Mouse (Mus musculus): ENCODE results near the gene Gbe1. TPM values are rescaled to one million over a fixed set of nuclear protein-coding genes. Genes with fewer than 3 reads are reported as not detected.

Gbe1 gene
- polyA plus RNA-seq, 1 experiment from 2014 or later = 48.1 TPM

- Histone ChIP-seq H3K27me3 (replicated peaks) (no peaks in the 10 kb centered on the region), H3K36me3 (no peaks in the 10 kb centered on the region), H3K27ac (replicated peaks) (no peak overlapping the region), H3K9me3 (no peaks in the 10 kb centered on the region), H3K9ac (no peak overlapping the region), H3K4me3 (no peak overlapping the region), H3K4me1 (no peaks in the 10 kb centered on the region), H3K4me2 (no peak overlapping the region)
- ATAC-seq (ENCODE audit: extremely low read depth, insufficient number of reproducible peaks, low FRiP score, low TSS enrichment) = no peak
- 60% methylated on average over 1 of the region's 1 CpGs for WGBS
These were observed 192.7 kb downstream of the Gbe1 start for GRCm38 (mm10) chr16:70506457-70506856.

GRCm38 (mm10) chr16:70510938-70511337 lies 197.2 kb downstream of the Gbe1 start:
- Histone ChIP-seq H3K4me2 (no peak overlapping the region), H3K27me3 (replicated peaks) (no peaks in the 10 kb centered on the region), H3K4me1 (no peaks in the 10 kb centered on the region), H3K9me3 (no peaks in the 10 kb centered on the region), H3K27ac (replicated peaks) (no peak overlapping the region), H3K9ac (no peak overlapping the region), H3K36me3 (no peaks in the 10 kb centered on the region), H3K4me3 (no peak overlapping the region)
- WGBS = 80% methylated on average over 3 of the region's 3 CpGs
- no peak for ATAC-seq (ENCODE audit: extremely low read depth, insufficient number of reproducible peaks, low FRiP score, low TSS enrichment)

- Histone ChIP-seq H3K4me2 (no peak overlapping the region), H3K4me1 (peaks cover 7% of the 10 kb centered on the region; the same call in 1 of the 2 replicates), H3K9ac (no peak overlapping the region), H3K9me3 (no peaks in the 10 kb centered on the region), H3K36me3 (no peaks in the 10 kb centered on the region), H3K27ac (replicated peaks) (no peak overlapping the region), H3K27me3 (replicated peaks) (no peaks in the 10 kb centered on the region), H3K4me3 (no peak overlapping the region)
- WGBS = 74% methylated on average over 2 of the region's 2 CpGs
- ATAC-seq (ENCODE audit: extremely low read depth, insufficient number of reproducible peaks, low FRiP score, low TSS enrichment) = no peak
These were observed 209.1 kb downstream of the Gbe1 start for GRCm38 (mm10) chr16:70522861-70523260.

GRCm38 (mm10) chr16:70523566-70523965 lies 209.8 kb downstream of the Gbe1 start:
- H3K4me1 ChIP-seq = peaks cover 7% of the 10 kb centered on the region; the same call in 1 of the 2 replicates
- WGBS = 86% methylated on average over 8 of the region's 8 CpGs
- H3K27me3 ChIP-seq (replicated peaks) = no peaks in the 10 kb centered on the region
- H3K4me3 ChIP-seq = no peak overlapping the region
- H3K9ac ChIP-seq = no peak overlapping the region
- no peak overlapping the region for H3K4me2 ChIP-seq
- no peaks in the 10 kb centered on the region for H3K9me3 ChIP-seq
- no peak overlapping the region for H3K27ac ChIP-seq (replicated peaks)
- ATAC-seq (ENCODE audit: extremely low read depth, insufficient number of reproducible peaks, low FRiP score, low TSS enrichment) = no peak
- no peaks in the 10 kb centered on the region for H3K36me3 ChIP-seq

- 65% methylated on average over 4 of the region's 4 CpGs for WGBS
- no peaks in the 10 kb centered on the region for H3K27me3 ChIP-seq (replicated peaks)
- H3K4me1 ChIP-seq = peaks cover 7% of the 10 kb centered on the region; the same call in 1 of the 2 replicates
- H3K36me3 ChIP-seq = no peaks in the 10 kb centered on the region
- H3K4me2 ChIP-seq = no peak overlapping the region
- no peak overlapping the region for H3K4me3 ChIP-seq
- H3K27ac ChIP-seq (replicated peaks) = no peak overlapping the region
- H3K9me3 ChIP-seq = no peaks in the 10 kb centered on the region
- no peak for ATAC-seq (ENCODE audit: extremely low read depth, insufficient number of reproducible peaks, low FRiP score, low TSS enrichment)
- no peak overlapping the region for H3K9ac ChIP-seq
These were observed 210.5 kb downstream of the Gbe1 start for GRCm38 (mm10) chr16:70524273-70524672.

GRCm38 (mm10) chr16:70527224-70527623 lies 213.5 kb downstream of the Gbe1 start:
- no peak for ATAC-seq (ENCODE audit: extremely low read depth, insufficient number of reproducible peaks, low FRiP score, low TSS enrichment)
- Histone ChIP-seq H3K36me3 (no peaks in the 10 kb centered on the region), H3K27me3 (replicated peaks) (no peaks in the 10 kb centered on the region), H3K4me3 (no peak overlapping the region), H3K4me2 (no peak overlapping the region), H3K4me1 (peaks cover 7% of the 10 kb centered on the region; the same call in 1 of the 2 replicates), H3K9me3 (no peaks in the 10 kb centered on the region), H3K27ac (replicated peaks) (no peak overlapping the region), H3K9ac (no peak overlapping the region)
- 81% methylated on average over 8 of the region's 8 CpGs for WGBS

- 76% methylated on average over 2 of the region's 2 CpGs for WGBS
- Histone ChIP-seq H3K4me2 (no peak overlapping the region), H3K36me3 (no peaks in the 10 kb centered on the region), H3K9me3 (0 out of 2 replicates have a peak, but pooled peaks cover under 1% of the 10 kb centered on the region), H3K9ac (no peak overlapping the region), H3K27ac (replicated peaks) (no peak overlapping the region), H3K4me1 (no peaks in the 10 kb centered on the region), H3K4me3 (no peak overlapping the region), H3K27me3 (replicated peaks) (no peaks in the 10 kb centered on the region)
- no peak for ATAC-seq (ENCODE audit: extremely low read depth, insufficient number of reproducible peaks, low FRiP score, low TSS enrichment)
These were observed 221.5 kb downstream of the Gbe1 start for GRCm38 (mm10) chr16:70535224-70535623.

- ATAC-seq (ENCODE audit: extremely low read depth, insufficient number of reproducible peaks, low FRiP score, low TSS enrichment) = no peak
- no peak overlapping the region for H3K9ac ChIP-seq
- no peaks in the 10 kb centered on the region for H3K36me3 ChIP-seq
- H3K4me1 ChIP-seq = no peaks in the 10 kb centered on the region
- H3K27ac ChIP-seq (replicated peaks) = no peak overlapping the region
- WGBS = 59% methylated on average over 3 of the region's 3 CpGs
- no peaks in the 10 kb centered on the region for H3K27me3 ChIP-seq (replicated peaks)
- no peaks in the 10 kb centered on the region for H3K9me3 ChIP-seq
- no peak overlapping the region for H3K4me2 ChIP-seq
- no peak overlapping the region for H3K4me3 ChIP-seq
These were observed 237.1 kb downstream of the Gbe1 start for GRCm38 (mm10) chr16:70550835-70551234.

- H3K9me3 ChIP-seq = no peaks in the 10 kb centered on the region
- no peak overlapping the region for H3K27ac ChIP-seq (replicated peaks)
- WGBS = 77% methylated on average over 10 of the region's 10 CpGs
- H3K27me3 ChIP-seq (replicated peaks) = no peaks in the 10 kb centered on the region
- no peak overlapping the region for H3K9ac ChIP-seq
- H3K36me3 ChIP-seq = no peaks in the 10 kb centered on the region
- H3K4me2 ChIP-seq = no peak overlapping the region
- peaks cover 5% of the 10 kb centered on the region; the same call in 1 of the 2 replicates for H3K4me1 ChIP-seq
- H3K4me3 ChIP-seq = no peak overlapping the region
- ATAC-seq (ENCODE audit: extremely low read depth, insufficient number of reproducible peaks, low FRiP score, low TSS enrichment) = no peak
These were observed 248.0 kb downstream of the Gbe1 start for GRCm38 (mm10) chr16:70561635-70562348.

GRCm38 (mm10) chr16:70562574-70562973 lies 248.8 kb downstream of the Gbe1 start:
- H3K36me3 ChIP-seq = no peaks in the 10 kb centered on the region
- H3K4me3 ChIP-seq = no peak overlapping the region
- H3K9me3 ChIP-seq = no peaks in the 10 kb centered on the region
- 73% methylated on average over 8 of the region's 8 CpGs for WGBS
- no peak overlapping the region for H3K4me2 ChIP-seq
- no peak for ATAC-seq (ENCODE audit: extremely low read depth, insufficient number of reproducible peaks, low FRiP score, low TSS enrichment)
- H3K9ac ChIP-seq = no peak overlapping the region
- peaks cover 5% of the 10 kb centered on the region; the same call in 1 of the 2 replicates for H3K4me1 ChIP-seq
- no peak overlapping the region for H3K27ac ChIP-seq (replicated peaks)
- no peaks in the 10 kb centered on the region for H3K27me3 ChIP-seq (replicated peaks)

GRCm38 (mm10) chr16:70563456-70563855 lies 249.7 kb downstream of the Gbe1 start:
- Histone ChIP-seq H3K36me3 (no peaks in the 10 kb centered on the region), H3K4me2 (no peak overlapping the region), H3K9me3 (no peaks in the 10 kb centered on the region), H3K4me1 (peaks cover 8% of the 10 kb centered on the region; the same call in 1 of the 2 replicates), H3K4me3 (no peak overlapping the region), H3K9ac (no peak overlapping the region), H3K27ac (replicated peaks) (no peak overlapping the region), H3K27me3 (replicated peaks) (no peaks in the 10 kb centered on the region)
- ATAC-seq (ENCODE audit: extremely low read depth, insufficient number of reproducible peaks, low FRiP score, low TSS enrichment) = no peak
- WGBS = 78% methylated on average over 5 of the region's 5 CpGs

Data from heart, embryonic 13.5 days (tissue).